Mouse (Mus musculus) myocyte (in vitro differentiated cells): ENCODE data around the gene Cps1. TPM values are rescaled to one million over a fixed set of nuclear protein-coding genes. Genes with fewer than 3 reads are reported as not detected.

Source experiments
- H3K27me3 ChIP-seq: one replicate; pipeline ENCODE4 v1.6.1; 2011; ENCODE audit not compliant: control insufficient read depth, insufficient read depth, insufficient read length
- H3K36me3 ChIP-seq: one replicate; pipeline ENCODE4 v1.6.1; 2011; ENCODE audit not compliant: control insufficient read depth, insufficient read depth
- H3K4me2 ChIP-seq: one replicate; pipeline ENCODE4 v1.6.1; 2011; ENCODE audit warnings: low read depth, control low read depth
- H3K4me3 ChIP-seq: one replicate; pipeline ENCODE4 v1.5.1; 2011; ENCODE audit warnings: mild to moderate bottlenecking, control low read depth, moderate library complexity
- H3K79me2 ChIP-seq: one replicate; pipeline ENCODE4 v1.6.1; 2011; ENCODE audit not compliant: control insufficient read depth, insufficient read depth
- H3ac ChIP-seq: one replicate; pipeline ENCODE4 v1.6.1; 2011; ENCODE audit not compliant: control insufficient read depth, insufficient read length
- CEBPB ChIP-seq: IDR thresholded peaks from 2 replicates; pipeline ENCODE4 v1.6.1; 2011; ENCODE audit warnings: mild to moderate bottlenecking, moderate library complexity; ENCODE audit not compliant: poor library complexity, insufficient read depth, severe bottlenecking
- E2F4 ChIP-seq: IDR thresholded peaks from one replicate; pipeline ENCODE4 v1.6.1; 2011; ENCODE audit warnings: mild to moderate bottlenecking, control low read depth, moderate library complexity; ENCODE audit not compliant: insufficient read depth
- MAX ChIP-seq: IDR thresholded peaks from one replicate; pipeline ENCODE4 v1.6.1; 2011; ENCODE audit warnings: low read depth, mild to moderate bottlenecking, control low read depth
- MYOD1 ChIP-seq, 3 experiments: IDR thresholded peaks; one replicate each; pipeline ENCODE4 v1.6.1; 2011; ENCODE audit warnings: control low read depth in 2 of 3, low read depth in 2 of 3, mild to moderate bottlenecking in 2 of 3, moderate library complexity in 1 of 3; ENCODE audit not compliant: insufficient read length in 2 of 3, control insufficient read depth in 1 of 3
- MYOG ChIP-seq, 3 experiments: IDR thresholded peaks; one replicate each; pipeline ENCODE4 v1.6.1; 2011; ENCODE audit warnings: control low read depth in 2 of 3, low read depth in 2 of 3, mild to moderate bottlenecking in 2 of 3; ENCODE audit not compliant: insufficient read length in 2 of 3, control insufficient read depth in 1 of 3, insufficient read depth in 1 of 3
- POLR2A ChIP-seq: IDR thresholded peaks from one replicate; pipeline ENCODE4 v1.6.1; 2011; ENCODE audit warnings: low read depth, mild to moderate bottlenecking, control low read depth, moderate library complexity; ENCODE audit not compliant: insufficient read length
- POLR2AphosphoS2 ChIP-seq: IDR thresholded peaks from one replicate; pipeline ENCODE4 v1.6.1; 2011; ENCODE audit warnings: low read depth, control low read depth; ENCODE audit not compliant: insufficient read length
- REST ChIP-seq: IDR thresholded peaks from one replicate; pipeline ENCODE4 v1.6.1; 2011; ENCODE audit warnings: mild to moderate bottlenecking, control low read depth, moderate library complexity; ENCODE audit not compliant: insufficient read depth, insufficient read length
- SRF ChIP-seq: IDR thresholded peaks from one replicate; pipeline ENCODE4 v1.6.1; 2011; ENCODE audit warnings: low read depth; ENCODE audit not compliant: control insufficient read depth, insufficient read length
- TCF12 ChIP-seq: IDR thresholded peaks from one replicate; pipeline ENCODE4 v1.6.1; 2011; ENCODE audit warnings: mild to moderate bottlenecking, control low read depth; ENCODE audit not compliant: poor library complexity, insufficient read depth, severe bottlenecking
- TCF3 ChIP-seq: IDR thresholded peaks from one replicate; pipeline ENCODE4 v1.6.1; 2011; ENCODE audit warnings: low read depth, control low read depth; ENCODE audit not compliant: insufficient read length
- USF1 ChIP-seq: IDR thresholded peaks from one replicate; pipeline ENCODE4 v1.6.1; 2011; ENCODE audit warnings: low read depth, mild to moderate bottlenecking, control low read depth, moderate library complexity
- polyA plus RNA-seq: library from polyadenylated mRNA; unstranded; fragments of >200 nt; fragmentation: generic; extraction: Trizol; gene quantifications from one replicate; pipeline ENCODE4 v1.2.1, GENCODE M21; 2012; ENCODE audit warnings: missing spikeins

The Cps1 gene
- polyA plus RNA-seq, 1 experiment, result 0.02 TPM

DNA sequence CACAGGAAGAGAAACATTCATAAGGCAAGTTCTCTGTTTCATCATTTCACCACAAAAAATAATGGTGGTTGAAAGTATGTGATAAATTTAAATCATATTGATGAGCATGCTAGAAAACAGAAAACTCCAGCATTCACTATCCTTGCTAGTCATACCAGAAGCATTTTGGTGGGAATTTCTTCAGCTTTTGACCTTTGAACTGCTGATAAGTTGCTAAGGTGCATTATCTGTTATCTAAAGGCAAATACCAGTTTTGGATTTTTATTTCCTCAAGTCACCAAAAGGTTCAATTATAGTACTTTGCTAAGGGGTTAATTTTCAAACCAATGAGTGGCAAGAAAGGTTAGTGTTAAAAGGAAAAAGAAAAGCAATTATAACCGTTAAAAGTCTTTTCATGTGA lies 23.6 kb upstream of the Cps1 start:
- TF ChIP-seq POLR2AphosphoS2, result no peak
- TF ChIP-seq MYOG (IDR thresholded peaks at IDR 0.05; ENCODE audit: control insufficient read depth in 1 of 3, insufficient read depth in 1 of 3, insufficient read length in 2 of 3, low read depth in 2 of 3), result no peak
- no peak for TF ChIP-seq POLR2A
- TF ChIP-seq MAX, result no peak
- no peak for TF ChIP-seq E2F4
- no peak for TF ChIP-seq USF1
- Histone ChIP-seq H3K4me3 (no peak overlapping the region), H3ac (no peak overlapping the region), H3K79me2 (no peaks in the 10 kb centered on the region), H3K4me2 (no peak overlapping the region), H3K27me3 (no peaks in the 10 kb centered on the region), H3K36me3 (no peaks in the 10 kb centered on the region)

DNA sequence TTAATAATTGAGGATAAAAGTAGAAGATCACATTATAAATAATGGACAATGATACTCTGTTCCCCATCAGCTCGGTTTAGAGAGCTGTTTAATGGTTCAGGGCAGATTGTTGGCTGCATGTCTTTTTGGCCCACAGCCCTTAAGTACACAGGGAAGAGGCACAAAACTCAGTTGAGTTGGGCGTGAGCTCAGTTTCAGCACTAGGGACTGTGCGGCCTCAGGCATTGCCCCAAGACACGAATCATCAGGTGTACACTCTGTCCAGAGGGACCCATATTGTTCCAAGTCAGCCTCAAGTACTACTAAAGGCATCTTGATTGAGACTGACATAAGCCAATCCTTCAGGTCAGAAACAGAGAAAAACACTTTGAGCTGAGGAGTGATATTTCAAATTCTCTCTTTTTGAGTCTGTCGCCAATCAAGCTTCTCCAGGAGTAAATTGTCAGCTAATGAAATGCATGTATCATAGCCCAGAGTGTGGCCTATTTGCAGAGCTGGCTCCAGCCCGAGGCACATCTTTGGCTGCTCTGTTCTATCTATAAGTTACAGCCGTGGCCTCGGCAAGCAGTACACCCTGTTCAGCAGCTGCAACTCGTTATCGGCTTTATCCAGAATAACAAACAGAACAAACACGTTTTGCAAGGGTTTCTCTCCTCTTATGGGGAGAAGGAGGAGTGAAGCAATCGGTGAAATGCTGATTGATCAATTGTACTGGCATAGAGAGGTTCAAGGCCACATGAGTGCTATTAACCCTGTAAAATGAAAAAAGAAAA lies 19.2 kb upstream of the Cps1 start:
- Histone ChIP-seq H3ac (no peak overlapping the region), H3K36me3 (no peaks in the 10 kb centered on the region), H3K4me3 (no peak overlapping the region), H3K79me2 (no peaks in the 10 kb centered on the region), H3K4me2 (no peak overlapping the region), H3K27me3 (no peaks in the 10 kb centered on the region)
- TF ChIP-seq TCF3, result no peak
- TF ChIP-seq CEBPB, result no peak
- no peak for TF ChIP-seq REST
- no peak for TF ChIP-seq POLR2A
- no peak for TF ChIP-seq USF1
- no peak for TF ChIP-seq MYOD1 (IDR thresholded peaks at IDR 0.05; ENCODE audit: control insufficient read depth in 1 of 3, insufficient read length in 2 of 3, low read depth in 2 of 3)

DNA sequence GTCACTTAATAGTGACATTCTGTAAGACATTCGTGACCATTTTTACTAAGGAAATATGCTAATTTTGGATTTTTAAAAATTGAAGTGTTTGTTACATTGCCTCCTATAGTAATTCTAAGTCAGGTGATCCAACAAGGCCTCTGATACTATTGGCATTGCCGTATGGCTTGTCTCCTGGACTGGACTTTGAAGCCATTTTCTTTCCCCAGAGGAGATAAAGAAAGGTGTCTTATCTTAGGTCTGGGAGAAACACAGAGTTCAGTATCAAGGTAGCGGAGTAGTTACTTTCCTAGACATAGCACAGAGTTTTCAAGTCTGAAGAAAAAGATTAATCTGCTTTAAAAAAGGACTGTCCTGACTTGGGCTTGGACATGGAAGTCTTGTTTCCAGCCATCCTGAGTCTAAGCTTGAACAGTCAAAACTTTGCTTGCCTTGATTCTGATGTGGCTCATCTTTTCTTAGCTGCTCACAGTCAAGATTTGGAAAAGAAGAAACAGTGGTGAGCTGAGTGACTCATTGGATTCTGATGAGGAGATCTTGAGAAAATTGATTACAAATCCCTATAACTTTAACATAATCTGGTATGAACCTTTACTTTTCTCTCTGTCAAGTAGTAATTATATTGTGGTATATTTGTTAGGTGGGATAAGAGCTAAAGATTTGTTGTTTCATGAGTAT lies 11.1 kb upstream of the Cps1 start:
- H3ac ChIP-seq, result no peak overlapping the region
- TF ChIP-seq USF1 (no peak), TCF3 (no peak), SRF (no peak), E2F4 (no peak), MAX (no peak), MYOG (IDR thresholded peaks at IDR 0.05; ENCODE audit: control insufficient read depth in 1 of 3, insufficient read depth in 1 of 3, insufficient read length in 2 of 3, low read depth in 2 of 3) (no peak), CEBPB (no peak), REST (no peak), MYOD1 (IDR thresholded peaks at IDR 0.05; ENCODE audit: control insufficient read depth in 1 of 3, insufficient read length in 2 of 3, low read depth in 2 of 3) (no peak), TCF12 (no peak), POLR2A (no peak), POLR2AphosphoS2 (no peak)

DNA sequence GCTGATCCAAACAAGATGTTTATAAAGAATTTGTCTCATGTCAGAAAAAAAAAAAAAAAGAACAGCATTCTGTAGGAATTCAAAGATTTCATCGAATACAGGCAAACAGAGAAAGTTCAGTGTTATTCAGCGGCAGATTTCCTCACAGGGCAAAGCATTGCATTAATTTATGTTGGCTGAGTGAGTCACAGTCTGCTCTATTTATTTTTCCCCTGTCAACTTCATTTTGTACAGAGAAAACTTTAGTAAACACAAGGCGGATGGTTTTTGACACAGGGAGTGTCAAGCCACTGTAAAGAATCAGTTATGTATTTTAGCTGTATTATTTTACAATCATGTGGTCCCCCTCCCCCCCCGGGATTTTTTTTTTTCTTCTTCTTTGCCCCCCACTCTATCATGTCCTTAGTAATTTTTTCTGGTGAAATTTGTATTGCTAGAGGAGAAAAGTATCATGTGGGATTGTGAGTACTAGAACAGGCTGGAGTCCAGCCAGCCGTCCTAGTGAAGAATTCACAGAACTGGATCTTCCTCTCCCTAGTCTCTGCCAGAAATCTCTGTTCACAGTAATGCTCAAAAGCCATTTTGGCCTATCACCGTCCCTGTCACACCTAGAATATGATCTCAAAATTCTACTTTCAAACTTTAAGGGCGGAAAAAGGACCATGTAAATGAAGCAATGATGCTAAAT lies 9.3 kb upstream of the Cps1 start:
- no peaks in the 10 kb centered on the region for H3K79me2 ChIP-seq
- H3ac ChIP-seq, result no peak overlapping the region
- H3K36me3 ChIP-seq, result no peaks in the 10 kb centered on the region
- H3K4me2 ChIP-seq, result no peak overlapping the region
- H3K4me3 ChIP-seq, result no peak overlapping the region
- no peak for TF ChIP-seq MAX
- TF ChIP-seq TCF12, result no peak
- no peak for TF ChIP-seq POLR2A
- no peak for TF ChIP-seq E2F4
- TF ChIP-seq SRF, result no peak
- TF ChIP-seq MYOG (IDR thresholded peaks at IDR 0.05; ENCODE audit: control insufficient read depth in 1 of 3, insufficient read depth in 1 of 3, insufficient read length in 2 of 3, low read depth in 2 of 3), result no peak
- TF ChIP-seq POLR2AphosphoS2, result no peak
- TF ChIP-seq TCF3, result no peak
- no peak for TF ChIP-seq USF1
- TF ChIP-seq CEBPB, result no peak
- no peak for TF ChIP-seq REST
- TF ChIP-seq MYOD1 (IDR thresholded peaks at IDR 0.05; ENCODE audit: control insufficient read depth in 1 of 3, insufficient read length in 2 of 3, low read depth in 2 of 3), result no peak
- no peaks in the 10 kb centered on the region for H3K27me3 ChIP-seq

More for the DNA sequence above, 11.1 kb upstream of the Cps1 start:
- no peak overlapping the region for H3K4me3 ChIP-seq
- no peaks in the 10 kb centered on the region for H3K36me3 ChIP-seq
- no peak overlapping the region for H3K4me2 ChIP-seq
- H3K27me3 ChIP-seq, result no peaks in the 10 kb centered on the region
- H3K79me2 ChIP-seq, result no peaks in the 10 kb centered on the region
